ENCODE assay signal across 20 mouse cellular contexts in genomic region chrX:98271361-98271760, GRCm38 (mm10).
DNase-seq lines count a peak whose midpoint lies in the region; ATAC-seq and TF ChIP-seq lines count a peak whose summit lies in the region.
"Had no signal": no experiment of that assay in that cellular context is flagged by ENCODE, and none has a peak within 500 bp of the region (broad histone marks: within the 10 kb centered on the region; RNA-seq: fewer than 3 reads in every experiment).

No protein-coding gene starts in this region.

- H3K4me1 ChIP-seq in embryonic facial prominence, embryonic 11.5 days (ENCODE audit: control insufficient read depth, insufficient read depth, low read length), result no peaks in the 10 kb centered on the region
- no peaks in the 10 kb centered on the region for H3K4me1 ChIP-seq in embryonic facial prominence, embryonic 10.5 days
- H3K4me1 ChIP-seq in hindbrain, postnatal 0 days (ENCODE audit: insufficient read depth, low read length), result no peaks in the 10 kb centered on the region
- H3K4me1 ChIP-seq: embryonic facial prominence, embryonic 13.5 days; forebrain, embryonic 13.5 days; forebrain, embryonic 15.5 days had no signal

- H3K9ac ChIP-seq in embryonic facial prominence, embryonic 11.5 days (replicated peaks; ENCODE audit: low read length), result no peak overlapping the region
- H3K9ac ChIP-seq in hindbrain, postnatal 0 days (replicated peaks; ENCODE audit: low read length), result no peak overlapping the region
- H3K9ac ChIP-seq: embryonic facial prominence, embryonic 13.5 days; forebrain, embryonic 13.5 days; forebrain, embryonic 15.5 days; forebrain, postnatal 0 days had no signal

- no peak overlapping the region for H3K27ac ChIP-seq in embryonic facial prominence, embryonic 11.5 days (replicated peaks; ENCODE audit: low read depth, low read length)
- H3K27ac ChIP-seq in embryonic facial prominence, embryonic 10.5 days (replicated peaks), result no peak overlapping the region
- H3K27ac ChIP-seq in gastrocnemius, adult 2 months, result no peak overlapping the region
- H3K27ac ChIP-seq in hindbrain, postnatal 0 days, result no peak overlapping the region
- H3K27ac ChIP-seq: embryonic facial prominence, embryonic 13.5 days; forebrain, embryonic 13.5 days; forebrain, embryonic 15.5 days had no signal

- DNase-seq in embryonic facial prominence, embryonic 11.5 days (ENCODE audit: low spot score), result peak; percentile 9
- DNase-seq in embryonic facial prominence, embryonic 10.5 days (ENCODE audit: low spot score), result no peak
- peak; percentile 24 for DNase-seq in gastrocnemius, adult 2 months
- DNase-seq in gastrocnemius, postnatal 14 days, result no peak
- peak; percentile 4 for DNase-seq in adipocyte (ENCODE audit: low spot score)
- DNase-seq in retina, embryonic 14.5 days (ENCODE audit: low spot score), result no peak
- no peak for DNase-seq in hindbrain, postnatal 0 days (ENCODE audit: low spot score)
- DNase-seq: adrenal gland, adult 8-10 months; adrenal gland, postnatal 14 days; adrenal gland, postnatal 36 days; cerebellum, adult 11-12 months; cerebellum, adult 2 months; cerebellum, adult 9-10 months; cerebellum, postnatal 10 days; cerebellum, postnatal 25 days; embryo, embryonic 11 days; forebrain, postnatal 0 days had no signal

- H3K27me3 ChIP-seq in embryonic facial prominence, embryonic 11.5 days (ENCODE audit: control insufficient read depth, insufficient read depth, low read length), result no peaks in the 10 kb centered on the region
- H3K27me3 ChIP-seq in embryonic facial prominence, embryonic 10.5 days (replicated peaks; ENCODE audit: low read depth, poor library complexity, severe bottlenecking), result no peaks in the 10 kb centered on the region
- H3K27me3 ChIP-seq in hindbrain, postnatal 0 days (ENCODE audit: insufficient read depth, low read length), result no peaks in the 10 kb centered on the region
- H3K27me3 ChIP-seq: forebrain, embryonic 13.5 days; forebrain, embryonic 15.5 days had no signal

- no peak overlapping the region for H3K4me2 ChIP-seq in embryonic facial prominence, embryonic 11.5 days (ENCODE audit: low read depth, low read length)
- no peak overlapping the region for H3K4me2 ChIP-seq in hindbrain, postnatal 0 days (ENCODE audit: low read depth, low read length)
- H3K4me2 ChIP-seq: embryonic facial prominence, embryonic 13.5 days; forebrain, embryonic 13.5 days; forebrain, embryonic 15.5 days had no signal

- no peak for ATAC-seq in embryonic facial prominence, embryonic 11.5 days (replicated peaks; ENCODE audit: insufficient number of reproducible peaks, low FRiP score, low TSS enrichment, low read depth)
- ATAC-seq in hindbrain, postnatal 0 days, result no peak
- ATAC-seq: forebrain, embryonic 13.5 days; forebrain, embryonic 15.5 days; forebrain, postnatal 0 days had no signal

- TF ChIP-seq CTCF in gastrocnemius, adult 2 months (IDR thresholded peaks at IDR 0.05), result no peak
- no peak for TF ChIP-seq CTCF in hindbrain, postnatal 0 days (IDR thresholded peaks at IDR 0.05; ENCODE audit: low read depth)

- intact Hi-C loops in gastrocnemius, adult 2 months (cut with DNase I), result no loop called here
- intact Hi-C loops in gastrocnemius, postnatal 14 days (cut with DNase I; ENCODE audit: low total_unique reads), result no loop called here

- no peaks in the 10 kb centered on the region for H3K9me3 ChIP-seq in embryonic facial prominence, embryonic 11.5 days (replicated peaks; ENCODE audit: control insufficient read depth, low read length)
- no peaks in the 10 kb centered on the region for H3K9me3 ChIP-seq in embryonic facial prominence, embryonic 10.5 days
- H3K9me3 ChIP-seq in hindbrain, postnatal 0 days (ENCODE audit: low read length), result no peaks in the 10 kb centered on the region
- H3K9me3 ChIP-seq: embryonic facial prominence, embryonic 13.5 days; forebrain, embryonic 13.5 days; forebrain, embryonic 15.5 days had no signal

- H3K36me3 ChIP-seq in embryonic facial prominence, embryonic 11.5 days (replicated peaks; ENCODE audit: control insufficient read depth, insufficient read depth, low read depth, low read length), result no peaks in the 10 kb centered on the region
- no peaks in the 10 kb centered on the region for H3K36me3 ChIP-seq in embryonic facial prominence, embryonic 10.5 days (replicated peaks)
- no peaks in the 10 kb centered on the region for H3K36me3 ChIP-seq in hindbrain, postnatal 0 days (ENCODE audit: insufficient read depth, low read length)
- H3K36me3 ChIP-seq: embryonic facial prominence, embryonic 13.5 days; forebrain, embryonic 15.5 days had no signal

- H3K4me3 ChIP-seq in embryonic facial prominence, embryonic 11.5 days (ENCODE audit: low read depth, low read length), result no peak overlapping the region
- no peak overlapping the region for H3K4me3 ChIP-seq in embryonic facial prominence, embryonic 10.5 days
- no peak overlapping the region for H3K4me3 ChIP-seq in gastrocnemius, adult 2 months
- H3K4me3 ChIP-seq in hindbrain, postnatal 0 days (ENCODE audit: low read length), result no peak overlapping the region
- H3K4me3 ChIP-seq: embryonic facial prominence, embryonic 13.5 days; forebrain, embryonic 13.5 days; forebrain, embryonic 15.5 days had no signal

Comparison
In these comparisons a context has a peak if more than half of its experiments do, and no peak if none do; other contexts are left out.
1. DNase-seq: peak in embryonic facial prominence, embryonic 11.5 days (single experiment), gastrocnemius, adult 2 months (single experiment) and adipocyte (single experiment); none in embryonic facial prominence, embryonic 10.5 days (single experiment), gastrocnemius, postnatal 14 days (single experiment), retina, embryonic 14.5 days (single experiment) and hindbrain, postnatal 0 days (single experiment).